Mouse (Mus musculus) C2C12 (cell line): ENCODE results near the gene Dusp13.

Experiments
- CTCF ChIP-seq: IDR thresholded peaks from one replicate; pipeline ENCODE4 v1.5.1; 2011; ENCODE audit not compliant: control insufficient read depth, insufficient read depth, insufficient read length
- FOSL1 ChIP-seq: IDR thresholded peaks from one replicate; pipeline ENCODE4 v1.8.0; 2011; ENCODE audit warnings: mild to moderate bottlenecking, low read length; ENCODE audit not compliant: poor library complexity, insufficient read depth, severe bottlenecking
- MAX ChIP-seq: IDR thresholded peaks from one replicate; pipeline ENCODE4 v1.6.1; 2011; ENCODE audit warnings: mild to moderate bottlenecking, control low read depth
- USF1 ChIP-seq: IDR thresholded peaks from one replicate; pipeline ENCODE4 v1.6.1; 2011; ENCODE audit warnings: low read depth, mild to moderate bottlenecking, control low read depth, moderate library complexity

DNA sequence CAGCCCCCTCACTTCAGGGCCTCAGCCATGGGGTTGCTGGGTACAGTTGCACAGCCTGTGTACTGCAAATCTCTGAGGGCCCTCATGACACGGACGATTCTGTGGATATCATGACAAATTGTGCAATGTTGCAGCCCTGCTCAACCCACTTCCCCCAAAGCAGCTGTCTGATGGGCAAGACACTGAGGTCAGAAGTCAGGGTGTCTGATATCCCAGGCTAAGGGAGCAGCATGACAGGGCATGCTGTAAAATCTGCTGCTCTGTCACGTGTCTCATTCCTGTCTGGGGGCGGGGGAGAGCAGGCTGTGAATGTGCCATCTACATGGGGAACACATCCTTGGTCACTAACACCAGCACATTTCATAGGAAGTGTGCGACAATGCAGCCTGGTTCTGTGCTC is 5.8 kb downstream of the Dusp13 start:
- TF ChIP-seq CTCF (no peak), MAX (no peak), USF1 (peak; percentile 73), FOSL1 (no peak)
